ENCODE assay signal across 7 mouse cellular contexts in the genomic region with DNA sequence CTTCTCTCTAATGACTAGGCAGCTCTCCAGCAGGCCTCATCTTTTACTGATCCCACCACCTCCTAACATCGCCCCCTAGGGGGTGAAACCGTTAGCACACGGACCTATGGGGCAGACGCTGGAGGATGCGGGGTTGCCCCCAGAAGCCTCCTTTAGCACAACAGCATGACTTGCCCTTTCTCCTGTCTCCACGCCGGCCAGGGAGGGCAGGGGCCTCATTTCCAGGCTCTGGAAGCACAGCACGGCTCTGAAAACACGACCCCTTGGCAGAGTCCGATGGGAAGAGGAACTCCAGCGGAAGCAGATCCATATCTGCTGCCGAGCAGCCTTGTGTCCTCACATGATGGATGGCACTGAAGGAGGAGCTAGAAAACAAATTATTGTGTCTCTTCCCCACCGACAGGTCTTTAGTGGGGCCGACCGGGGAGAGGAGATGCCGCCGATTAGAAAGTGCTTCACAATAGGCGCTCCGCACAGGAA.
DNase-seq lines count a peak whose midpoint lies in the region; ATAC-seq lines count a peak whose summit lies in the region.

No protein-coding gene starts in this region.

- no peaks in the 10 kb centered on the region for H3K9me3 ChIP-seq in heart, embryonic 15.5 days (replicated peaks)
- H3K9me3 ChIP-seq in kidney, embryonic 15.5 days (replicated peaks) = no peaks in the 10 kb centered on the region

- peak; percentile 47; the same call in 1 of the 2 replicates for ATAC-seq in heart, embryonic 15.5 days (replicated peaks; ENCODE audit: insufficient number of reproducible peaks, insufficient read depth, low FRiP score, low read depth)
- ATAC-seq in kidney, embryonic 15.5 days (replicated peaks; ENCODE audit: low FRiP score) = peak; percentile 49

- peak overlapping the region; percentile 37 for H3K4me3 ChIP-seq in heart, embryonic 15.5 days
- 0 out of 2 replicates have a peak overlapping the region, but pooled peaks have one; percentile 4 for H3K4me3 ChIP-seq in kidney, embryonic 15.5 days (replicated peaks)

- peaks cover 16% of the 10 kb centered on the region for H3K27me3 ChIP-seq in heart, embryonic 15.5 days
- H3K27me3 ChIP-seq in kidney, embryonic 15.5 days = peaks cover 78% of the 10 kb centered on the region

- peak overlapping the region; percentile 19; the same call in 1 of the 2 replicates for H3K9ac ChIP-seq in heart, embryonic 15.5 days
- H3K9ac ChIP-seq in kidney, embryonic 15.5 days = no peak overlapping the region

- H3K4me2 ChIP-seq in heart, embryonic 15.5 days = peak overlapping the region; percentile 59
- peak overlapping the region; percentile 33 for H3K4me2 ChIP-seq in kidney, embryonic 15.5 days

- 9% methylated on average over 19 of the region's 19 CpGs for WGBS in heart, embryonic 15.5 days
- 38% methylated on average over 19 of the region's 19 CpGs for WGBS in kidney, embryonic 15.5 days

- H3K27ac ChIP-seq in heart, embryonic 15.5 days = peak overlapping the region; percentile 90
- no peak overlapping the region for H3K27ac ChIP-seq in kidney, embryonic 15.5 days

- no peaks in the 10 kb centered on the region for H3K36me3 ChIP-seq in heart, embryonic 15.5 days
- no peaks in the 10 kb centered on the region for H3K36me3 ChIP-seq in kidney, embryonic 15.5 days

- peak; percentile 74 for DNase-seq in ZHBTc4 (ENCODE audit: low read depth, low spot score)
- DNase-seq in adrenal gland, postnatal 25 days = peak; percentile 46
- peak; percentile 73 for DNase-seq in lung, postnatal 36 days
- peak; percentile 40 for DNase-seq in thymus, postnatal 4 days
- no peak for DNase-seq in frontal cortex, postnatal 10 days (ENCODE audit: low spot score in 2 of 2)

- peaks cover 26% of the 10 kb centered on the region for H3K4me1 ChIP-seq in heart, embryonic 15.5 days (replicated peaks)
- H3K4me1 ChIP-seq in kidney, embryonic 15.5 days = peaks cover 17% of the 10 kb centered on the region

Comparison
In these comparisons a context has a peak if more than half of its experiments do, and no peak if none do; other contexts are left out.
1. DNase-seq: peak in ZHBTc4 (single experiment), adrenal gland, postnatal 25 days (single experiment), lung, postnatal 36 days (single experiment) and thymus, postnatal 4 days (single experiment); none in frontal cortex, postnatal 10 days (0 of 2).